Mouse (Mus musculus): ENCODE results near the gene Zkscan7. TPM values are rescaled to one million over a fixed set of nuclear protein-coding genes. Genes with fewer than 3 reads are reported as not detected.
"Not testable (repeated sequence)": the region's sequence is repeated elsewhere in the genome, so short reads cannot be mapped to it uniquely, and the experiment has no call there.

Gene Zkscan7
- polyA plus RNA-seq, 1 experiment from 2014 or later, result 1.1 TPM

DNA sequence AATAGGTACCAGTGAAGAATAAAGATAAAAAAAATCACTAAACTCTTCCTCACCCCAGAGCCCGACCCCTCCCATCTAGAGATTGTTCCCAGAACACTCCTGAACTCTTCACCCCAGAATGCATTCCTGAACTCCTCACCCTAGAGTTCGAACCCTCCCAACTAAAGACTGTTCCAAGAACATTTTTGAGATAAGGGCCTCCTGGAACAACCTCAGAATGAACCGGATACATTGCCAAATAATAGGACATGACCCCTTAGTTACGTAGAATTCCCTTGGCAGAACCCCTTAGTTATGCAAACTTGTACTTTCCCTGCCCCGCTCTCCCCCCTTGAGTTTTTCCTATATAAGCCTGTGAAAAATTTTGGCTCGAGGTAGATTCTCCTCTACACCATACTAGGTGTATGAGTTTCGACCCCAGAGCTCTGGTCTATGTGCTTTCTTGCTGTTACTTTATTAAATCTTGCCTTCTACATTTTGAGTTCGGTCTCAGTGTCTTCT is 37.6 kb upstream of the Zkscan7 start:
- not testable (repeated sequence) for H3K4me3 ChIP-seq (ENCODE audit: control insufficient read depth in 1 of 2, insufficient read depth in 1 of 2, low read depth in 1 of 2, low read length in 2 of 2); ATAC-seq (ENCODE audit: insufficient number of reproducible peaks, insufficient read depth, low FRiP score, low read depth)
- 70% methylated on average over 6 of the region's 8 CpGs for WGBS

DNA sequence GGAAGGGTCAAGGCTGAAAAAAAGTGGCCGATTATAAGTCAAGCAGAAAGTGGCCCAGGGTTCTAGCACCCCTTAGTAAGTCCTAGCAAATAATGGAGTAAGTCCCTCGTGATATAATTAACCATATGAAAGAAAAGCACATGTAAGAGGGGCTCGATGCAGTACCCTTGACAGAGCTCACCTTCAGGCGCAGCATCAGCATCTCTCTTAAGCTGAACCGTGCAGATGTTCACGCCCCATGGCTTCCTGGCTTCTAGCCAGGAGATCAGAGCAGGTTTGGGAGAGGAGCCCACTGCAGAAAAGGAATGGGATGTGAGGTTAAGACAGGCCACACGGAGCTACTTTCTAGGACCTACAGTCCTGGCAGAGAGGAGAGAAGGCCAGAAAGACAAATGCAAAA is 31.0 kb upstream of the Zkscan7 start:
- Histone ChIP-seq H3K36me3 (ENCODE audit: control insufficient read depth, insufficient read depth, low read length) (peaks cover 96% of the 10 kb centered on the region), H3K27ac (replicated peaks in 1 of 2; ENCODE audit: control insufficient read depth in 1 of 2, insufficient read depth in 1 of 2, low read depth in 2 of 2, low read length in 2 of 2) (no peak overlapping the region), H3K27me3 (ENCODE audit: control insufficient read depth, insufficient read depth, low read length) (no peaks in the 10 kb centered on the region), H3K4me2 (ENCODE audit: low read length) (no peak overlapping the region), H3K4me1 (ENCODE audit: control insufficient read depth in 2 of 2, insufficient read depth in 2 of 2, low read length in 2 of 2) (no peaks in the 10 kb centered on the region), H3K9ac (ENCODE audit: low read length) (no peak overlapping the region), H3K9me3 (ENCODE audit: control insufficient read depth, low read length) (peaks cover 27% of the 10 kb centered on the region), H3K4me3 (ENCODE audit: control insufficient read depth in 1 of 2, insufficient read depth in 1 of 2, low read depth in 1 of 2, low read length in 2 of 2) (no peak overlapping the region)
- no peak for ATAC-seq (ENCODE audit: insufficient number of reproducible peaks, insufficient read depth, low FRiP score, low read depth)
- 83% methylated on average over 7 of the region's 7 CpGs for WGBS

More for the DNA sequence above, 37.6 kb upstream of the Zkscan7 start:
- not testable (repeated sequence) for H3K4me1 ChIP-seq (ENCODE audit: control insufficient read depth in 2 of 2, insufficient read depth in 2 of 2, low read length in 2 of 2); H3K9me3 ChIP-seq (ENCODE audit: control insufficient read depth, low read length); H3K9ac ChIP-seq (ENCODE audit: low read length); H3K27me3 ChIP-seq (ENCODE audit: control insufficient read depth, insufficient read depth, low read length); H3K4me2 ChIP-seq (ENCODE audit: low read length); H3K27ac ChIP-seq (replicated peaks in 1 of 2; ENCODE audit: control insufficient read depth in 1 of 2, insufficient read depth in 1 of 2, low read depth in 2 of 2, low read length in 2 of 2)
- peaks cover 45% of the 10 kb centered on the region for H3K36me3 ChIP-seq (ENCODE audit: control insufficient read depth, insufficient read depth, low read length)

DNA sequence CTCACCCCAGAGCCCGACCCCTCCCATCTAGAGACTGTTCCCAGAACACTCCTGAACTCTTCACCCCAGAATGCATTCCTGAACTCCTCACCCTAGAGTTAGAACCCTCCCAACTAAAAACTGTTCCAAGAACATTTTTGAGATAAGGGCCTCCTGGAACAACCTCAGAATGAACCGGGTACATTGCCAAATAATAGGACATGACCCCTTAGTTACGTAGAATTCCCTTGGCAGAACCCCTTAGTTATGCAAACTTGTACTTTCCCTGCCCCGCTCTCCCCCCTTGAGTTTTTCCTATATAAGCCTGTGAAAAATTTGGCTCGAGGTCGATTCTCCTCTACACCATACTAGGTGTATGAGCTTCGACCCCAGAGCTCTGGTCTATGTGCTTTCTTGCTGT is 30.3 kb upstream of the Zkscan7 start:
- ATAC-seq (ENCODE audit: insufficient number of reproducible peaks, insufficient read depth, low FRiP score, low read depth); H3K27me3 ChIP-seq (ENCODE audit: control insufficient read depth, insufficient read depth, low read length); H3K4me1 ChIP-seq (ENCODE audit: control insufficient read depth in 2 of 2, insufficient read depth in 2 of 2, low read length in 2 of 2); H3K4me2 ChIP-seq (ENCODE audit: low read length); H3K4me3 ChIP-seq (ENCODE audit: control insufficient read depth in 1 of 2, insufficient read depth in 1 of 2, low read depth in 1 of 2, low read length in 2 of 2); H3K9ac ChIP-seq (ENCODE audit: low read length); H3K27ac ChIP-seq (replicated peaks in 1 of 2; ENCODE audit: control insufficient read depth in 1 of 2, insufficient read depth in 1 of 2, low read depth in 2 of 2, low read length in 2 of 2): not testable (repeated sequence)
- Histone ChIP-seq H3K9me3 (ENCODE audit: control insufficient read depth, low read length) (peaks cover 33% of the 10 kb centered on the region), H3K36me3 (ENCODE audit: control insufficient read depth, insufficient read depth, low read length) (peaks cover 96% of the 10 kb centered on the region)
- WGBS, result 65% methylated on average over 2 of the region's 7 CpGs

DNA sequence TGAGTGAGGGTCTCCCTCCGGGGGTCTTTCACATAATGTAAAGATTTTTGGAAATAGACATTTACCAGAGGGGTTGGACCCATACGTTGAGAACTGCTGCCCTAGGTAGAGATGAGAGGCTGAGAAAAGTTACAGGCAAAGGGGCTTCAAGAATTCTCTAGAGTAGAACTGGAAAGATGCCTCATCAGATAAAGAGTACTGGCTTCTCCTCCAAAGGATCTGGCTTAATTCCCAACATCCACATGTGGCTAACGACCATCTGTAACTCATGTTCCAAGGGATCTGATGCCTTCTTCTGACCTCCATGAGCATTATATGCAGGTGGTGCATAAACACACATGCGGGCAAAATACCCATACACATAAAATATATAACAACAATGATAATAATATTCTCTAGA is 29.9 kb upstream of the Zkscan7 start:
- no peak overlapping the region for H3K27ac ChIP-seq (replicated peaks in 1 of 2; ENCODE audit: control insufficient read depth in 1 of 2, insufficient read depth in 1 of 2, low read depth in 2 of 2, low read length in 2 of 2)
- no peak overlapping the region for H3K4me2 ChIP-seq (ENCODE audit: low read length)
- H3K4me3 ChIP-seq (ENCODE audit: control insufficient read depth in 1 of 2, insufficient read depth in 1 of 2, low read depth in 1 of 2, low read length in 2 of 2), result no peak overlapping the region
- peaks cover 37% of the 10 kb centered on the region for H3K9me3 ChIP-seq (ENCODE audit: control insufficient read depth, low read length)
- no peaks in the 10 kb centered on the region for H3K4me1 ChIP-seq (ENCODE audit: control insufficient read depth in 2 of 2, insufficient read depth in 2 of 2, low read length in 2 of 2)
- WGBS, result 97% methylated on average over 4 of the region's 4 CpGs
- peaks cover 96% of the 10 kb centered on the region for H3K36me3 ChIP-seq (ENCODE audit: control insufficient read depth, insufficient read depth, low read length)
- H3K9ac ChIP-seq (ENCODE audit: low read length), result no peak overlapping the region
- no peaks in the 10 kb centered on the region for H3K27me3 ChIP-seq (ENCODE audit: control insufficient read depth, insufficient read depth, low read length)
- no peak for ATAC-seq (ENCODE audit: insufficient number of reproducible peaks, insufficient read depth, low FRiP score, low read depth)

DNA sequence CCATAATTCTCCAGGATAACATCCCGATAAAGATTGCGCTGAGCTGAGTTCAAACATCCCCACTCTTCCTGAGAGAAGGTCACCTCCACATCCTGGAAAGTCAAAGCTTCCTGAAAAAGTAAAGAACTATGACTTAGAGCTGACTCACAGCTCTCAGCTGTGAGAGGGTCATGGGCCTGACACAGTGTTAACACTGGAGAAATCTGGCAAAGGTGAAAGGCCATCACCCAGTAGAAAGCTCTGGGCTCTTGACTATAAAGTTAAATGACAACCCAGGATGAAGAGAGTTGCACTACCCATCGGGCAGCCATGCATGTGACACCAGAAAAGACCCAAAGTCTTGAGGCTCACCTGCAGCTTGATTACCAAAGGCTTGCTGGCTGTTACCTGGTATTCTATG is 28.8 kb upstream of the Zkscan7 start:
- H3K4me3 ChIP-seq (ENCODE audit: control insufficient read depth in 1 of 2, insufficient read depth in 1 of 2, low read depth in 1 of 2, low read length in 2 of 2), result no peak overlapping the region
- H3K4me1 ChIP-seq (ENCODE audit: control insufficient read depth in 2 of 2, insufficient read depth in 2 of 2, low read length in 2 of 2), result no peaks in the 10 kb centered on the region
- no peaks in the 10 kb centered on the region for H3K27me3 ChIP-seq (ENCODE audit: control insufficient read depth, insufficient read depth, low read length)
- no peak for ATAC-seq (ENCODE audit: insufficient number of reproducible peaks, insufficient read depth, low FRiP score, low read depth)
- H3K4me2 ChIP-seq (ENCODE audit: low read length), result no peak overlapping the region
- peaks cover 44% of the 10 kb centered on the region for H3K9me3 ChIP-seq (ENCODE audit: control insufficient read depth, low read length)
- no peak overlapping the region for H3K27ac ChIP-seq (replicated peaks in 1 of 2; ENCODE audit: control insufficient read depth in 1 of 2, insufficient read depth in 1 of 2, low read depth in 2 of 2, low read length in 2 of 2)
- H3K9ac ChIP-seq (ENCODE audit: low read length), result no peak overlapping the region
- H3K36me3 ChIP-seq (ENCODE audit: control insufficient read depth, insufficient read depth, low read length), result peaks cover 96% of the 10 kb centered on the region
- WGBS, result 97% methylated on average over 3 of the region's 3 CpGs

DNA sequence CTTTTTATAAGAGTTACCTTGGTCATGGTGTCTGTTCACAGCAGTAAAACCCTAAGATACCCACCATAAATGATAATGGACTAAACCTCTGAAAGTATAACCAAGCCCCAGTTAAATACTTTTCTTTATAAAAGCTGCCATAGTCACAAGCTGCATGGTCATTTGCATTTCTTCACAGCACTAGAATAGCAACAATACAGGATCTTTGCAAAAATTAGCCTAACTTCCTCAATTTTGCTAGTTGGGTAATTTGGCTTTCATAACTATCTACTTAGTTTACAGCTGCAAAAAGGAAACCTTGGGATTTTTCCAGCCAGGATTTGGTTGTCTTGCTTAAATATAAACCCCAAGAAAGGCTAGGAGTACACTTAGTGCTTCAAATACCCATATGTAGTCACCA is 24.7 kb upstream of the Zkscan7 start:
- Histone ChIP-seq H3K27me3 (ENCODE audit: control insufficient read depth, insufficient read depth, low read length) (no peaks in the 10 kb centered on the region), H3K4me1 (ENCODE audit: control insufficient read depth in 2 of 2, insufficient read depth in 2 of 2, low read length in 2 of 2) (peaks cover 3 to 21% of the 10 kb centered on the region in 2 experiments; a peak in 3 of 4 replicates), H3K4me3 (ENCODE audit: control insufficient read depth in 1 of 2, insufficient read depth in 1 of 2, low read depth in 1 of 2, low read length in 2 of 2) (no peak overlapping the region), H3K9me3 (ENCODE audit: control insufficient read depth, low read length) (peaks cover 34% of the 10 kb centered on the region), H3K27ac (replicated peaks in 1 of 2; ENCODE audit: control insufficient read depth in 1 of 2, insufficient read depth in 1 of 2, low read depth in 2 of 2, low read length in 2 of 2) (no peak overlapping the region), H3K9ac (ENCODE audit: low read length) (no peak overlapping the region), H3K4me2 (ENCODE audit: low read length) (no peak overlapping the region), H3K36me3 (ENCODE audit: control insufficient read depth, insufficient read depth, low read length) (peaks cover 69% of the 10 kb centered on the region)
- ATAC-seq (ENCODE audit: insufficient number of reproducible peaks, insufficient read depth, low FRiP score, low read depth), result no peak

DNA sequence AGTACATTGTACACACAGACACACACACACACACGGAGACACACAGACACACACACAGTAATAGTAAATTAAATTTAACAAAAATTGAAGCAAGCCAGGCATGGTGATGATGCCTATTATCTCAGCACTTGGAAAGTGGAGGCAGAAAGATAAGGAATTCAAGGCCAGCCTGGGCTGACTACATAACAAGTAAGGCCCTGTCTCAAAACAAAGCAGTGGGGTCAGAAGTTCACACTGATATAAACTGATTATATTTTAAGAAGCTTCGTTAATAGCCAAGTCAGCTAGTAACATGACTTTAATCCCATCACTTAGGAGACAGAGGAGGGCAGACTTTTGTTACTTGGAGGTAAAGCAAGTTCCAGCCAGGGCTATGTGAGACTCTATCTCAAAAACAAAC is 21.8 kb upstream of the Zkscan7 start:
- peak overlapping the region in 1 of 2 experiments; percentile 19; a peak in 1 of 4 replicates for H3K27ac ChIP-seq (replicated peaks in 1 of 2; ENCODE audit: control insufficient read depth in 1 of 2, insufficient read depth in 1 of 2, low read depth in 2 of 2, low read length in 2 of 2)
- H3K36me3 ChIP-seq (ENCODE audit: control insufficient read depth, insufficient read depth, low read length), result peaks cover 41% of the 10 kb centered on the region
- H3K9me3 ChIP-seq (ENCODE audit: control insufficient read depth, low read length), result peaks cover 30% of the 10 kb centered on the region
- H3K4me3 ChIP-seq (ENCODE audit: control insufficient read depth in 1 of 2, insufficient read depth in 1 of 2, low read depth in 1 of 2, low read length in 2 of 2), result no peak overlapping the region
- ATAC-seq (ENCODE audit: insufficient number of reproducible peaks, insufficient read depth, low FRiP score, low read depth), result 0 out of 2 replicates have a peak, but pooled peaks have one; percentile 29
- H3K9ac ChIP-seq (ENCODE audit: low read length), result no peak overlapping the region
- H3K4me1 ChIP-seq (ENCODE audit: control insufficient read depth in 2 of 2, insufficient read depth in 2 of 2, low read length in 2 of 2), result peaks cover 3 to 21% of the 10 kb centered on the region in 2 experiments; a peak in 3 of 4 replicates
- H3K27me3 ChIP-seq (ENCODE audit: control insufficient read depth, insufficient read depth, low read length), result no peaks in the 10 kb centered on the region
- H3K4me2 ChIP-seq (ENCODE audit: low read length), result peak overlapping the region; percentile 83
- WGBS, result 10% methylated on average over 2 of the region's 2 CpGs

DNA sequence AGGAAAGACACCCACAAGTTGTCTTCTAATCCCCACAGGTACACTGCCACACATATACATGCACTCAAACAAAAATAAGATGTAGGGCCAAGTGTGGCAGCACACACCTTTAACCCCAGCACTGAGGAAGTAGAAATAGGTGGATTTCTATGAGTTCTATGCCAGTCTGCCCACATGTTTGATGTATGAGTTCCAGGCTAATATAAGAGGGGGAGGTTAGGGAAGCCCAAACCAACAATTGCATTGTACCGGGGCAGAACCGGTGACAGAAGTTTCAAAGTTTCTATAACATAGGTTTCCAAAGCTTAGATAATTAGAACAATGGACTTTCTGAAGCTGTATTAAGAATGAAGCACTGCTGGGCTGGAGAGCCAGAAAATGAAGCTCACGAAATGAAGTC is 20.6 kb upstream of the Zkscan7 start:
- WGBS, result 64% methylated on average over 3 of the region's 3 CpGs

More for the DNA sequence above, 20.6 kb upstream of the Zkscan7 start:
- Histone ChIP-seq H3K4me2 (ENCODE audit: low read length) (peak overlapping the region; percentile 83), H3K27ac (replicated peaks in 1 of 2; ENCODE audit: control insufficient read depth in 1 of 2, insufficient read depth in 1 of 2, low read depth in 2 of 2, low read length in 2 of 2) (no peak overlapping the region; a peak in 1 of 4 replicates), H3K9ac (ENCODE audit: low read length) (peak overlapping the region; percentile 85), H3K4me3 (ENCODE audit: control insufficient read depth in 1 of 2, insufficient read depth in 1 of 2, low read depth in 1 of 2, low read length in 2 of 2) (peak overlapping the region; percentile 29 to 63; a peak in 3 of 4 replicates), H3K27me3 (ENCODE audit: control insufficient read depth, insufficient read depth, low read length) (no peaks in the 10 kb centered on the region), H3K36me3 (ENCODE audit: control insufficient read depth, insufficient read depth, low read length) (peaks cover 30% of the 10 kb centered on the region), H3K4me1 (ENCODE audit: control insufficient read depth in 2 of 2, insufficient read depth in 2 of 2, low read length in 2 of 2) (peaks cover 3 to 21% of the 10 kb centered on the region in 2 experiments; a peak in 3 of 4 replicates), H3K9me3 (ENCODE audit: control insufficient read depth, low read length) (peaks cover 19% of the 10 kb centered on the region)
- ATAC-seq (ENCODE audit: insufficient number of reproducible peaks, insufficient read depth, low FRiP score, low read depth), result no peak

Measured in heart, embryonic 14.5 days (tissue).